Mouse (Mus musculus) kidney, postnatal 4 days (tissue): ENCODE measurements at regions not wholly inside any gene's neighbourhood (a gene's known extent, or its start where the extent isn't known, plus 50 kb on each side); places are given as distances from the start of the nearest gene placed in this dataset.

Experiments used
- DNase-seq, 2 experiments: peaks; one replicate each; pipeline ENCODE4 v3.0.0; 2021; ENCODE audit warnings: mixed read lengths in 2 of 2

GRCm38 (mm10) chr16:76718147-76718546 lies 295.4 kb upstream of the Usp25 start:
- DNase-seq = no peak

DNA sequence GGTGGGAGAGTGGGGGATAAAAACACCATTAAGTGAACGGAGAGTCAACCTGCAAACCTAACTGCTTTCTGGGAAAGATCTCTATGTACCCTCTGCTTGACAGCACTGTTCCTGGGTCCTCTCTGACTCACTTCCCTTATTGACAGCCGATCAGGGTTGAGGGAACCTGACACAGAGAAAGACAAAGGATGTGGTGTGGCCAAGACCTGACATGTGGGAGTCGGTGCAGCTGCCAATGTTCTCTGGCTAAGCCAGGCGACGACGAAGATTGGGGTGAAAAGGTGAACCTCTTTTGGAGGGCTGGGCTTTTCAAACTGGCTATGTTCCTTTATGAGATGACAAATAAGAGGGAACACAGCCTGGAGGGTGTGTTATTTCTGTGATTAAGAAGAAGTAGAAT lies 318.6 kb upstream of the Usp25 start:
- DNase-seq = peak; percentile 6 to 22

- DNase-seq = no peak
These were observed 314.3 kb upstream of the Nrip1 start for GRCm38 (mm10) chr16:76687735-76688447.

- no peak for DNase-seq
These were observed 311.9 kb upstream of the Nrip1 start for GRCm38 (mm10) chr16:76685562-76685961.

- DNase-seq = peak; percentile 17 to 50
These were observed 306.7 kb upstream of the Nrip1 start for GRCm38 (mm10) chr16:76680061-76680911.

DNA sequence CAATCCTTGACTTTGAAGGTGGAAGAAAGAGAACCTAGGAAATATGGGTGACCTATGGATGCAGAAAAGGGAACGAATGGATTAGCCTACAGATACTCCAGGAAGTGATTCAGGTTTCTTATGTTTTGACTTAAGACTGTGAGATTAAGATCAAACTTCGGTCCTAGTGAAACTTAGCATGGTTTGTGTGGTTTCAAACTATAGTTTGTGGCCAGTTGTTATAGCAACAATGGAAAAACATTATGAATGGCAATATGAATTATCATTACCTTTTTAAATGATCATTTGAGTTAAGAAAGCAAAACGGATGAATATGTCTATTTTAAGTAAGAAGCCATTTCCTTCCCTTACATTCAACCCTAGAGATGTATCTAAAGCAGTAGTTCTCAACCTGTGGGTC lies 305.3 kb upstream of the Nrip1 start:
- no peak for DNase-seq

GRCm38 (mm10) chr16:76669795-76670194 lies 296.2 kb upstream of the Nrip1 start:
- DNase-seq = no peak

DNA sequence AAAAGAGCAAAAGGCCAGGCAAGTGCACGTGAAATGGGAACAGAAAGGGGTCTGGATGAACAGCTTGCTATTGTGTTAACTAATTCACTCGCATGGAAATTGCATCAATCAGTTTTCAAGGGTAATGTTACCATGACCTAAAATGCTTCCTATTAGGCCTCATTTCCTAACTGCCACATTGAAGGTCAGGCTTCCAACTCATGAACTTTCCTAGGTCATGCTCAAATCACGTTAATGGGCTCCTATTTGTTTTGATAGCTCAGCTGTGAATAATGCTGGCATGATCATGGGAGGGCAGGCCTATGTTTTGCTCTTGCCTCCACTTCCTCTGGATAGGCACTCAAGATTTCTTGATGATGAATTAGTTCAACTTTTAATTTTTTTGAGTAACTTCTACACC lies 293.4 kb upstream of the Nrip1 start:
- DNase-seq = no peak

DNA sequence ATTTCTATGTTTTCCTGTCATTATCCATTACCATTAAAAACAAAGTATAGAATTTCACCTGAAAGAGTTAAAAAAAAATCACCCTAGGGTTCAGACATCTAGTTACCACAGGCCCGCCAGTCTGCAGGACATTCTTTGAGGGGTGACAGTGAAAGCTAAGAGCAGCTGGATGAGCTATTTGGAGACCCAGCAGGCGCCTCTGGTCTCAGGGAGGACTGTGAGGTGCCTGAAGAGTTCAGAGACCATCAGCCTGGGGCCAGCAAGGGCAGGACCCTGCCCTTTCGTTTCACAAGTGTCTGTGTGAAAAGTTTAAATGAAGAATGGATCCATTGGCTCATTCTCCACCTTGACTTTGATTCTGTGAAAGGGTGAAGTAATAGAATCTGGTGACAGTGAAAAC lies 281.5 kb upstream of the Nrip1 start:
- no peak for DNase-seq

DNA sequence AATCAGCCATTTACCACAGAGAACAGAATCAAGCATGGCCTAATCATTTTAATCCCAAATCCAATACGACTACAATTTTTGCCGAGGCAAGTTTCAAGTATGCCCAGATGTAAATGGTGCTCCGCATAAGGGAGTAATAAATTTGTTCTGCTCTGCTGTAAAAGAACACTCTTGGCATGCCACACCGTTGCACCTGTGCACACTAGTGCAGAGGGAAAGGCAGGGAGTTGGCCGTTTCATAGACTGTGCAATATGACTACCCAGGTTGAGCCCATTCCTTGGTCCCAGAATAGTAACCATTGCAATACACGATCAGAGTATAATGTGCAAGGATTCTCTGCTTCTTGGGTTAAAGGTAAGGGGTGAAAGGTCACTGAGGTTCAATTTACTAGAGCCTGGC lies 270.7 kb upstream of the Nrip1 start:
- DNase-seq = no peak

DNA sequence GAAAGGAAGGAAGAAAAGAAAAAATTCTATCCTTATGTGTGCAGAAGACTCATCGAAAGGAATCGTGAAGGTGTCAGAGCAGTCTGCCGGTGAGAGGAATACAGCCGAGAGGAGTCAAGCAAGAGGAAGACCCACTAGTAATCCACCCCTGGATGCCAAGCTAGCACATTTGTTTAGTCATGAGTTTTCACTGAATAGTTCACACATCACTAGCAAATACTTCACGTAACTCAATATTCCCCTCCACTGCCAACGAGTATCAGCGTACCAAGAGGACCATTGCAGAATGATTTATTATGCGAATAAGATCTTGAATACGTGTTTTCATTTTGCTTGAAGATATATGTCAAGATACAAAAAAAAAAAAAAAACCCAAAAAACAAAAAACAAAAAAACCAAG lies 270.2 kb upstream of the Nrip1 start:
- no peak for DNase-seq

DNA sequence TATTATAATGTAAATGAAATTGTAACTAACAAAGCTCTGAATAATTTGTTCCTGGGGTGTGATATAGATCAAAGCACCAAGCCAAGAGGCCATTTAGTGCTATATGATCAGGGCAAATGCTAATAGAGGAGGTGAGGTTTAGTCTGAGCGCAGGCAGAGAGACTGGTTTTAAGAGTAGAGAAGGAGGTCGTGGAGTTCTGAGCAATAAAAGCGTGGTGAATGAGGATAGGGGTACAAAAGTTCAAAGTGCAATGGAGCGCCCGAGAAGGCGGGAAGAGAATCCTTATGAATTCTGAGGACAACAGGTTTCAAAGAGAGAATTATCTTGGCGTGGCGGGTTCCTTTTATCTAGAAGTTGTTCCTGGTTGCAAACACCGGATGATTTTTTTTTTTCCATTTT lies 261.5 kb upstream of the Nrip1 start:
- no peak for DNase-seq

GRCm38 (mm10) chr16:76634196-76634698 lies 260.6 kb upstream of the Nrip1 start:
- no peak for DNase-seq

GRCm38 (mm10) chr16:76626142-76626541 lies 252.5 kb upstream of the Nrip1 start:
- peak; percentile 5 to 10 for DNase-seq

DNA sequence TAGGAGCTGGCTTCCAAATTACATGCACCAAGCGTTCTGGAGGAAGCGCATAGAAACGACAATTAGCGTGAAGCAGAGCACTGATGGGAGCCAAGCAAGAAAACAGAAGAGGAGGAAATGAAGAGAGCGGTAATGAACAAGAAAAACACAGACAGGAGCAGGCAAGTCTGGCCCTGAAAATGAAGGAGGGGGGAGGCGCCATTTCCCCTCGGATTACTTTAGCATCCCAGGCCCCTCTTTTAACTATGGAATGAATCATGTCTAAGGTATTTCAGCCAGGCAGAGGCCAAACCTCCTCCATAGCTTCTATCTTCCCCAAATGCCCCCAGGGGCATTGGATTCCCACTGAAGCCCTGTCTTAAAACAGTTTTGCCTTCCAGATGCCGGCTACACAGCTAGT lies 248.1 kb upstream of the Nrip1 start:
- DNase-seq = peak; percentile 6 to 12

DNA sequence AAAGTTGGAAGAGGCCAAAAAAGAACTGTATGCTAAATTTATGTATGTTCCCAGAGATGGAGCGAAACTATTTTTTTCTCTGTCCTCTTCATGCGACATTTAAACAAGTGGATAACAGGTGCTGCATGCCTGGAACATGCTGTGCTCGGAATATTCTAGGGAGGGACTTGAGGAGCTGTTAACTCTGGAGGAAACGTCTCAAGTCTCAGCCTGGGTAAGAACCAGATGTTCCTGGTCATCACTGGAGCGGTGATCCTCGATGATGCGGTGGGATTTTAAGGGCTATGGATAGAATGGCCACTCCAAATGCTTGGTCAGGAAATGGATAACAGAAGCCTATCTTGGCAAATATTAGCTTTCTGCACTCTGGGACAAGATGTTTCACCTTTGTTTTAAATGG lies 244.7 kb upstream of the Nrip1 start:
- DNase-seq = no peak

DNA sequence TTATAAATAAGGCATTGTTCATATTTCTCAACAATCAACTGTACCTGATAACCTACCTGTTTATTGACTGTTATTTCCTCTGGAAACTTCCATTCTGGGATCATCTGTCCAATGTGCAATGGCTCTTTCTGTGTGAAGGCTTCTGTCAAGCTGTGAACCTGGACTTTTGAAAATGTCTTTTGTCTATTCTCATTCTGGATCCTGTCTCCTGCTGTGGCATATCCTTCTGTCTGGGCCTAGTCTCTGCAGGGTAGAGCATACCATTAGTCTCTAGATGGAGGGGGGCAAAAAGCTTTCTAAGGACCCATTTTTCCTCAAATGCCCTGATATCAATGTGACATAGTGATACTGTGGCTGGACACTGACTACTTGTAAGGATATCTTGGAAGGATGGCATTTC lies 237.4 kb upstream of the Nrip1 start:
- no peak for DNase-seq

DNA sequence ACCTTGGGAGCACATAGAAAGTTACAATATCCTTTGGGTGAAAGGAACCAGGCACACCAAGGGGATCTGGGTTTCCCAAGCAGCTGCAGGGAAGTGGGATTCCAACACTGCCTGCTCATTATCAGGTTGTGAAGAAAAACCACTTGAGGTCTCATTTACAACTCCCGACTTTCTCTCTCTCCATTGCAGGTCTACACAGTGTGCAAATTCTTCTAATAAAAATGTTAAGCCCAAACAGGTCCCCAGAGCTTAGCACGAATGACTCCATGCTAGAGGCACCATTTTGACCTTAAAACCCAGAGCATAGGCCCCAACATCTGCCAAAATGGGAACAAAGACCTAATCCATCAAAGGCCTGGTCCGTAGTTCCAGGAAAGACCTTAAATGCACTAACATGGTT lies 231.3 kb upstream of the Nrip1 start:
- DNase-seq = no peak

GRCm38 (mm10) chr16:76603846-76604258 lies 230.2 kb upstream of the Nrip1 start:
- no peak for DNase-seq

- DNase-seq = no peak
These were observed 229.8 kb upstream of the Nrip1 start for GRCm38 (mm10) chr16:76603431-76603830.

DNA sequence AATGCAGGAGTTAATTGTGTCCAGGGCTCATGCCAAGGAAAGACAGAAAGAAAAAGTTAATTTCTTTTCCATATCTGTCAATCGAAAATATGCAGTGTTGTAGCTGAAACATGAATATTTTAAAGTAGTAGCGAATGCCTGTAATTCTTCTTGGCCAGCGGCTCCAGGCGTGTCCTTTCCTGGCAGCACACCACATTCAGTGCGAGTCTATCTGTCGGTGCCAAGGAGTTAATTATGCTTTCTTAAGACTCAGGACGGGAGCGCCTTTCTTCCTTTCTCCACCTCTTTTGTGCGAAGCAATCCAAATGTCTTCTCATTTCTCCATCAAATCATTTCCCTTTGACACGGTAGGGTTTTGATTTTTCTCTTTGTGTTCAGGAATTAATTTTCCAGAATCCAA lies 226.5 kb upstream of the Nrip1 start:
- peak; percentile 3 to 8 for DNase-seq

DNA sequence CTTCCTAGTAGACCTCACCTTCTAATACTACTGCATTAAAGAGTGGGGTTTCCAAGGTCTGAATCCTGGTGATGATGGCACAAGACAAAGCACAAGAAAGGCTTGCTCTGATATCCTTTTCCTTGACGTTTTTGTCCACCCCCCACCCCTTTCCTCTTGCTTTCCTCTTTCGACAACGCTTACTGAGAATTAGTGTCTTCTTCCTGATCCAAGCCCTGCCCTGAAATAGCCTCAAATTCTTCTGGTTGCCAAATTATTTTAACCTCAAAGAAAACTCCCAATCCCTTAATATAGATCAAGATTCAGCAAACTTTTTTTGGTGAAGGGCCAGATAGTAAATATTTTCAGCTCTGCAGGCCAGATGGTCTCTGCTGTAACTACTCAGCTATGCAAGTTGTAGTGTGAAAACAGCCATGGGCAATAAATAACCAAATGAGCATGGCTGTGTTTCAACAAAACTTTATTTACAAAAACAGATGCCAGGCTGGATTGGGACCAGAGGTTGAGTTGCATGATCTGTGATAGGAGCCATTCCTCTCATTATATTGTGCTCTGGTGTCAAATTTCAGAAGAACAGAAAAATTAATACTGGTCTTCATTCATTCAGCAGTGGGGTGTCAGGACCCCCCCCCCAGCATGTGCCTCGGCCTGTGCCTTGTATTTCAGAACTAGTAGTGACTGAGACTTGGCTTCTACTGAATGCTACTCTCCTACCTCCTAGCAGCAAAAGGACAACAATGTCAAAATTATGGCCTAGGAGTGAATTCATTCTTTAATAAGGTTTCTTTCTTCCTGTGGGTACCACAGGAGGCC lies 218.5 kb upstream of the Nrip1 start:
- peak; percentile 14 to 46 for DNase-seq

DNA sequence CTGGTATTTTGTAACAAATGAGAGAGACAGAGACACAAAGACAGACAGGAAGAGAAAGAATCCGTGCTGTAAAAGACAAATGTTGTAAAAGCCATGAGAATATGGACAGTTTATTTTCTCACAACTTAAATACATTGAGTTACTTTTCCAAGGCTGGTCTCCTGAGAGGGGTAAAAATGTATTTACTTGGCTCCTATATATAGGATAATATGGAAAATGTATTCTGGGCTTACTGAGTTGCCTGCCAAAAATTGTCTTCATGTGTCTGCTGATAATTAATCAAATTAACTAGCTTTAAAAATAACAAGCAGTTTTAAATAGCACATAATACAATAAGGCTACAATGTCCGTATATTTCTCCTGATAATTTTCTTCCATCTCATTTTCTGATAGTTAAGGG lies 216.2 kb upstream of the Nrip1 start:
- no peak for DNase-seq
